Mouse (Mus musculus): Measurements from ENCODE around the gene Poldip3.

Poldip3 gene

DNA sequence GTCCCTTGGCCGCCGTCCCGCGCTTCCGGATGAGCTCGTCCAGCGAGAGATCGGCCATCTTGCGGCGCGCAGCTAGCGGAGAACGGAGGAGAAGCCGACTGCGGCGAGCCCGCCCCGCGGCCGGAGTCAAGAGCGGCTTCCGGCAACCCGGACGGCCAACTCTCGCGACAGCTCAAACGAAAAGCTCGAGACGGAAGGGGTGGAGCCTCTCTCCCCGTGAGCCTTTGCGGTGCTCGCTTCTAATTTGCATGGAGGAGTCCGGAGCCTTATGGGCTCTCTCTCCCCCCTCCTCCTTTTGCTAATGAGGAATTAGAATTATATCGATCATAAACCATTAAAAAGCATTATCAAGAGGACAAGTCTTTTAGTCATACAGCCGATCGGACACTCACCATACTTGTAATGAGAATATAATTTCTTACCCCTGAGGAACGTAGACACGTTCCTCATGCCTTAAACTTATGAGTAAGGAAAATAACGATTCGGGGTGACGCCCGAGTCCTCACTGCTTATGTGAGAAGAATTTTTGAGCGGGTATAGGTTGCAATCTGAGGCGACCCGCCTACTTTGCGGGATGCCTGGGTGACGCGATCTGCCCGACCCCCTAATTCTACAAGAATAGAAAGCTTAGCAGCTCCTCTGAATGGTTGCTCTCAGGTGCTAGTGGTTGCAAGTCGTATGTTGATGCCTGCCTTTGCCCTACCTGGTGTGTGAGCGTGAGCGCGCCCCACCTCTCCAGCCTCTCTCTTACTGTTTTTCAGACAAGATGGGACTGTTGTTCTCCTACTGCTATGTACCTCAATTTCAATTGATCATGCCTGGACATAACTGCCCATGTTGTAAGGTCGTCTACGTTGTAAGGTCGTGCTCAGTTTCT is at the start of gene Poldip3:
Poldip3 (minus strand) TSS at position 189 of the 877 bp plus-strand sequence.
- DNase-seq (ENCODE audit: extremely low read depth, low read depth, low spot score), result no peak

GRCm38 (mm10) chr15:83193413-83193812 is 44.2 kb upstream of the Poldip3 start:
- no peak for DNase-seq (ENCODE audit: extremely low read depth, low read depth, low spot score)

DNA sequence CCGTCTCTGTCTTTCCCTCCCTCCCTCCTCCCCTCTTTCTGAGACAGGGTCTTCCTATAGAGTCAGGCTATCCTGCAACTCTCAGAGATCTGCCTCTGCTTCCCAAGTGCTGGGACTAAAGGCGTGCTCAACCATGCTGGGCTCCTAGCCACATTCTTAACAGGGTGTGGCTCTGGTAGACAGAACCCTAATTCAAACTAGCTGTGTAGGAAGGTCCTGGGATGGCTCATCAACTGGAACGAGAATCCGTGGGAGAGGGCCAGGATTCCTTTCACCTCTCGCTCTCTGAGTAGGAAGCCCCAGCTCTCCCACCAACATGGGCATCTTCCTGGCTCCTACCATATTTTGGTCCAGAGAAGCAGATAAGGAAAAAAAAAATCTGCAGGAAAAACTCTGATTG is 33.2 kb upstream of the Poldip3 start:
- no peak for DNase-seq (ENCODE audit: extremely low read depth, low read depth, low spot score)

GRCm38 (mm10) chr15:83181800-83182330 is 32.7 kb upstream of the Poldip3 start:
- no peak for DNase-seq (ENCODE audit: extremely low read depth, low read depth, low spot score)

DNA sequence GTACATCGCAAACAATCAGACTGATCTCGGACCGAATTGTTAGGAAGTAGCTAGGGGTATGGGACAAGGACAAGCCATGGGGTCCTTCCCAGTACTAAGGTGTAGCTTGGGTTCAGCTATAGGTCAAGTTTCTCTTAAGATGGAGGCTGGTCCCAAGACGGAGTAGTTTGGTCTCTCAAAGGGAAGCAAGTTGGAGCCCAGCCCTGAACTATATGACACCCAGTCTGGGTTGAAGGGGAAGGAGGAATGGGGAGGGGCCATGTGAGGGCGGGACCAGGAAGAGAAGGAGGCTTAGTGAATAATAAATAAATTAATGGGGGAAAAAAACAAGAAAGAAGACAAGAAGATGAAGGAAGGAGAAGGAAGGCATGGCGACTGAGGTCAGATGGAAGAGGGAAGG is 30.8 kb upstream of the Poldip3 start:
- no peak for DNase-seq (ENCODE audit: extremely low read depth, low read depth, low spot score)

DNA sequence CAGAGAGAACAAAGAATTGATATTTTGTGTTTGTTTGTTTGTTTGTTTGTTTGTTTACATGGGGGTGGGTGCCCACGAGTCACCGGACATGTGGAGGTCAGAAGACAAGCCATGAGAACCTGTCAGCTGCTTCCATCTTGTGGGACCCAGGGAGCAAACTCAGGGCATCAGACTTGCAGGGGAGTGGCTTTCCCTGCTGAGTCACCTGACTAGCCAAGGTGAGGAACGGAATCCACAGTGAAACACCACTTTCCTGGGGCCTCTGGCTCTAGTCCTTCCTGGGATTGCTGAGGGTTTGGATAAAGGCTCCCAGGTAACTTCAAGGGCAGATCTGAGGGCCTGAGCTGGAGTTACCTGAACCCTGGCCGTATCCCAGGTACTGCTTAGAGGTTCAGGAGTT is 27.5 kb upstream of the Poldip3 start:
- DNase-seq (ENCODE audit: extremely low read depth, low read depth, low spot score), result no peak

DNA sequence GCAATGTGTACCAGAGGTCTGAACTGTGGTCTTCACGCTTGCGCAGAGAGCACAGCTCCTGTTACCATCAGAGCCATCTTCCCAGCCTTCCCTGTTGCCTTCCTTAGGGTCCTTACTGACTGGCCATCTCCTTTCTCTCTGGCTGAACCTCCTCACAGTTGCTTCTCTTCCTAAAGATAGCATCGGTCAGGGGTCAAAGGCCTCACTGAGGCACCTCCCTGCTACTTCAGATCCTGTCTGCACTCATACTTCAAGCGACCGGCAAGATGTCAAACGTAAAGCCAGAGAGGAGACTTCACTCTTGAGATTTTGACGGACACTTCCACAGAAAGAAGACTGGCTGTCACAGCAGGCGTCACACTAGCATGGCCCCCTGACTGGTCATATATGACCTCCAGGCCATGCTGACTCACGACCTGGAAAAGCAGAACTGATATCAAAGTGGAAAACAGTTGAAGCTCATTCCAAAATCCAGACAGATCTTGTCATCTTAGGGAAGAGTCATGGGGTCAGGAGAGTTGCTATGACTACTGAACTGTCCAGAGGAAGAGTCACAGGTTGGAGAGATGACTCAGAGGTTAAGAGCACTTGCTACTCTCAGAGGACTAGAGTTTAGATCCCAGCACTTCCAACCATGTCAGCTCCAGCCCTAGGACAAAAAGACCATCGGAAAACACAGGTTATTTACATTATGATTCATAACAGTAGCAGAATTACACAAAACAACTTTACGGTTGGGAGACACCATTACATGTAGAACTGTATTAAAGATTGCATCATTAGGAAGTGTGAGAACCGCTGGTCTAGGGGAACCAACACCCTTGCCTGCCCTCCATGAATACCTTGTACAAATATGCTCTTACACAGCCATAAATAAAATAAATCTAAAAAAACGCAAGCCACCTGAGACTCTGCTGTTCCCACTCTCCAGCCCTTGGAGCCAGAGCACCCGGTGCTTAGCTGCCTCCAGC is 25.0 kb upstream of the Poldip3 start:
- DNase-seq (ENCODE audit: extremely low read depth, low read depth, low spot score), result no peak

DNA sequence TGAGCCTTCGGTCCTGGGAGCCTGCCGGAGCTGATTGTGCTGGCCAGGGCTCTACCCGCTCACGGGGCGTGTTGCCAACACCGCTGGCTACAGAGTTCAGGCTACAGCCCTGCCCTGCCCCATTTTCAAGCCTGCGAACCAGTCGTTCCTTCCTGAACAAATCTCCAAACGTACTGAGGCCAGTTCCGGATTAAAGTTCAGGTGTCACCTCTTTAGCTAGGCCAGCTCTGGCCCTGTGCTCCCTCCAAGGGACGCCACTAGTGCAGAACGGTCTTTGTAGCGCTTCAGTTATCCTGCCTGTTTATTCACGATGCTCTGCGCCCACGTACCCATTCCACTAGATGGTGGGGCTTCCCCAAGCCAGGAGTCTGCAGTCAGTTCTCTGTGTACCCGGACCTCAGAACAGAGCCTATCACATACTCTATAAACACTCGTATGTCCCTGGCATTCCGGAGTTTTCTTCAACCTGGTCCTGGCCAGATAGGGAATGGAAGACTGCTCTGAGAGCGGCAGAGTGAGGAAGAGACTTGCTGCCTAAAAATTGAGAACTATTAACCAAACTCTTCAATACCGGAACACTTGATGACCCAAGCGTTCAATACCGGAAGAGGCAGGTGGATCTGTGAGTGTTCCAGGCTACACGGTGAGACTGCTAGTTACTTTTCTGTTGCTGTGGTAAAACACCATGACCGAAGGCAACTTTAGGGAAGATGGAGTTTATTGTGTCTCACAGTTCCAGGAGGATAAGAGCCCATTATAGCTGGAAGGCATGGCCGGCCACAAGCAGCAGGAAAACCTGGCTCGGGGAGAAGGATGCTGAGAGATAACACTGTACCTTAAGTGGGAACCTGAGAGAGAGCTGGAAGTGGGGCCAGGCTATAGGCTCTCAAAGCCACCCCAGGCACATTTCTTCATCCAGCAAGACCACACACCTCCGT is 23.6 kb upstream of the Poldip3 start, which contains the start of gene Cyb5r3:
Cyb5r3 (minus strand) TSS at position 101 of the 938 bp plus-strand sequence.
- DNase-seq (ENCODE audit: extremely low read depth, low read depth, low spot score), result no peak

DNA sequence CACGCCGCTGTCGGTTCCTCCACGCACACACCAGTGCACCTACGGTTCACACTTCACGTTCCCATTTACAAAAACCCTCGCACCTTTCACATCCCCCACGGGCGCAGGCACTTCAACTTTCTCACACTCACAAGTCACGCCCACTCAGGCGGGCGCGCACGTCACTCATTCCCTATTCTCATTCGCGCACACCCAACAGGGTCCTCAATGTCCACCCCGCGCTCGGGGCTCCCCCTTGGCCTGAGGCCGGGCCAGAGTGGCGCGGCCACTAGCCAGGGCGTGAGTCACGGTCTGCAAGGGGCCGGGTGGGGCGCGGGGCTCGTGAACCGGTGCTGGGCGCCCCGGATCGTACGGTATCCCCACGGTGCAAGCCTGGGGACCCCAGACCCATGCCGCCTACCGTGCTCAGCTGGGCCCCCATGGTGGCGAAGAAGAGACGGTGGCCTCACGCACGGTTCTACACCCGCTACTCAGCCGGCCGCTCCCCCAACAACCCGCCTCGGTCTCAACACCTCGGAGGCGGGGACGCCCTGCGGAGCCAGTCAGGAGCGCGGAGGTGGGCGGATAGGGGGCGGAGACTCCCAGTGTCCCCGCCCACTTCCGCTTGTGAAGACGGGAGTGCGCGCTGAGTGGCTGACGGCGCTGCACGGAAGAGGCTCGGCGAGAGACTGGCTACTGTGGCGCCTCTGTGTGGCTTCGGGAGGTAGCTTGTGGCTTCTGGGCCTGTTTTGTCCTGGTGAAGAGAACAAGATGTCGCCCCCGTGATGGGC is 22.7 kb upstream of the Poldip3 start:
- no peak for DNase-seq (ENCODE audit: extremely low read depth, low read depth, low spot score)

DNA sequence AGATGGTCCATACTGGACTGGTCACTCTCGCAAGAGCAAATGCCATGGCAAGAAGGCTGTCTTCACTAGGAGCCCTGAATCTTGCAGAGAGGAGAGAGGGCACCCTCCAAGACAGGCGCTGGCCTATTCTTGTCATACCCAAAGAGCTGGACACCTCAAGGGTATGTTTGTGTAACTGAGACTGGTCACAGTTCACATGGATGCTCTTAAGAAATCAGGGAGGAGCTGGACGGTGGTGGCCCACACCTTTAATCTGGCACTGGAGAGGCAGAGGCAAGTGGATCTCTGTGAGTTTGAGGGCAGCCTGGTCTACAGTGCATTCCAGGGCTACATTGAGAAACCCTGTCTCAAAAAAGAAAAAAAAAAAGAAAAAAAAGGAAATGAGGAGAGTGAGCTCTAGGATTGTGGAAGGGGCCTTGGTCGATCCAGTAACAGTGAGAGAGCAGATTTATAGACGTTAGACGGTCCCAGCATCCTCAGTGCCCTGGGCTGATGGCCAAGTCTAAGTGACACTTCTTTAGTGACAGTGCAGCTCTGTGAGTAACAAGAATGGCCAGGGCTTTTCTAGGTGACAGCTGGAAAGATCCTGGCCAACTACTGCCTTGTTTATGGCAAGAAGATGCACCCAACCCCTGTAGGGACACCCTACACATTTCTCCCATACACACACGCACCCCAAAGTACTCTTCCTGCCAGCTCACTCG is 21.9 kb upstream of the Poldip3 start:
- DNase-seq (ENCODE audit: extremely low read depth, low read depth, low spot score), result no peak

DNA sequence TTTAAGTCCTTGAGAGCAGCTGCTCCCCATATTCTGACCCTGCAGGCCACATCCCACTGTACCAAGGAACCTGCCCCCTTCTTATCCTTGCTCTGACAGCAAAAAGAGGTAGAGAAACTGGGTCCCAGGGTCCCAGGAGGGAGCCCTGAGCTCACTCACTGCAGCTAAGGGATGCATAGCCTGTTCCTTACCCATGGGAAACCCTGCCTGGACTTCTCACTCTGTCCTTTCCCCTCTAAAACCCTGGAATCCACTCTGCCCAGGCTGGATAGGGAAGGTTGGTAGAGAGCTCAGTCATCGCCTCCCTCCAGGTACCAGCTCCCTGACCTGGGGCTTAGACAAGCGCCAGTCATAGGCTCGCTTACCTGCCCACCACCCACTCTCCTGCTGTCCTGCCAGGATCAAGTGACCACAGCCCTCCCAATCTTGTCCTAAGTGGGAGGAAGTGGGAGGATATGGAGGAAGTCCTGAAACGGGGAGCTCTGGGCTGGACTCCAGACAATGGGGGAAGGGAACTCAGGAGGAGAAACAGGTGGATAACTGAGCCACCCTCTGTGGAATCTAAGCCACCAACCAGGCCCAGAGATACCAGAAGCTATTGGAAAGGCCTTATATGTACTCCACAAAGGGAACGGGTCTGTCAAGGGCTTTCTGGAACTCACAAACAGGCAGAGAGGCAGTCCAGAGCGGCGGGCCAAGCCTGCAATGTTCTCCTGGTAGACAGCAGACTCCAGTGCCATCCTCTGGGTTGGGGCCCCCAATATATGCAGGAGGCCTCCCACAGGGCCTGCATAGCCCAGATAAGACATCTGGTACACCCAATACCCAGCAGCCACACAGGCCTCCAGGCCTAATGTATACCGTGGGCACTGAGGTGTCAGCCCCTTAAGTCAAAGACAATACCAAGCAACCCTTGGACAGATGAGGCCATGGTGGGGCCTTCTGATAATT is 20.9 kb upstream of the Poldip3 start:
- no peak for DNase-seq (ENCODE audit: extremely low read depth, low read depth, low spot score)

DNA sequence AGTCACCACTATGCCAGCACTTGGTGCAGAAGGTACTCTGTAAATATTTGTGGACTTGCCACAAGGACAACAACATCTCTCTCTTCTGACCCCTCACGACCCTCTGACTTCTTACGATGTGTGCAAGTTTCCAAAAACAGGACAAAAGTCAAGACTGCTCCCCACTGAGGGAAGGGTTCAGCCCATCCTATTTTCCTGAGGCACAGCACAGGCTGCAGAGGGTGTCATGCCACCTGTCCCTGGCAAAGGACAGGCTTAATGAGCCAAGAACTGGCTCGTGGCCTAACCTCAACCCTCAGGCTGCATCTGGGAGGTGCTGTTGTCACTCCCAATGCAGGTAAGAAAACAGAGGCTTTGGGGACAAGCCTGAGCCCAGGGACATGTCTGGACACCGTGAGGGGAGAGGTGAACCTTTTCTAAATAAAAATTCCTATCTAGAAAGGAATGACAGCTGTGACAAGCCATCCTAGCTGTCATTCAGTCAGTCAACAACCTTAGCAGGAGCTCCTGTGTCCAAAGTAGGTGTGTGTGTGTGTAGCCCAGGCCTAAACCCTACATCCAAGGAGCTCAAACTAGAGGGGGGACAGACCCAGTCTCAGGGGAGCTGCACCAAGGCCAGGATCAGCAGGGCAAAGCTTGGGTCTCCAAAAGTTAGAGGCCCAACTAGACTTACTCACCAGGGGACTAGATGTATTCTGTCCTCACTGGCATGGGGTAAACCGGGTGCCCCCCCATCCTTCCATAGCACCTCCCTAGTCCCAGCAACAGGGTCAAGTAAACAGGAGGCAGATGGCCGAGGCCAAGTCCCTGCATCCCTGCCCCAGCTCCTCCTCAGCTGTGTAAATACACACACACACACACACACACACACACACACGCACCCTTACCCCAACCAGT is 19.9 kb upstream of the Poldip3 start:
- no peak for DNase-seq (ENCODE audit: extremely low read depth, low read depth, low spot score)

DNA sequence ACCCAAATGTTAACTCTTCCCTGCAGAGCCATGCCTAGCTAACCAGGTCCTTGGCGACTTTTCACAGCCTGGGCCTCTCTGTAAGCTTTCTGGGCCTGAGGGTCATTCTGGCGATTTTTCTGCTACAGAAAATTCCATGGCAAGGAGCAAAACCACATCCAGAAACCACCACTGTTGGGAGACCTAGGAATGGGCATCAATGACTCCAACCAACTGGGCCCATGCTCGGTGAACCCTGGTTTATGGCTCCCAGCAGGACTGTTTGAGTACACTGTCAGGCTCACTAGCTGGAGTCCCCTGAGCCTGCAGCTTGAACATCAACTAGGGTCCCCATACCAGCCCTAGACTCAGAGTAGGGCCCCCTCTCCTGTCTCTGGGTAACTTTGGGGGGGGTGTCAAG is 19.1 kb upstream of the Poldip3 start:
- DNase-seq (ENCODE audit: extremely low read depth, low read depth, low spot score), result no peak

GRCm38 (mm10) chr15:83167550-83168065 is 18.4 kb upstream of the Poldip3 start:
- DNase-seq (ENCODE audit: extremely low read depth, low read depth, low spot score), result no peak

DNA sequence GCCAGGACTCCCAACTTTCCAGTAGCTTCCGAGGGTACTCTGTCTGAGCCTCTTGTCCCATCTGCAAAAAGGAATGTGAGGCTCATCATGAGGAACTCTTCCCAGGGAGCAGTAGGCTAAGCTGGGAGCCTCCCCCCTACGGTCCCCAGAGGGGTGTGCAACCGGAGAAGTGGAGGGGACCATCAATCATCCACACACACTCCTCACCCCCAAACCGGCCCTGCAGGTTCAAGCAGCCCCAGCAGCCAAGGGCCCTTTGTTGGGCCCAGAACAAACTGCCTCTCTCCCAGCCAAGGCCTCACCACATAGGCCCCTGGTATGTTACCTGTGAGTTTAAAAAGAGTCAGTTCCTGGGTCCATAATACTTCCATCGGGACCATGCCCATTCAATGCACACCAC is 17.9 kb upstream of the Poldip3 start:
- DNase-seq (ENCODE audit: extremely low read depth, low read depth, low spot score), result no peak

DNA sequence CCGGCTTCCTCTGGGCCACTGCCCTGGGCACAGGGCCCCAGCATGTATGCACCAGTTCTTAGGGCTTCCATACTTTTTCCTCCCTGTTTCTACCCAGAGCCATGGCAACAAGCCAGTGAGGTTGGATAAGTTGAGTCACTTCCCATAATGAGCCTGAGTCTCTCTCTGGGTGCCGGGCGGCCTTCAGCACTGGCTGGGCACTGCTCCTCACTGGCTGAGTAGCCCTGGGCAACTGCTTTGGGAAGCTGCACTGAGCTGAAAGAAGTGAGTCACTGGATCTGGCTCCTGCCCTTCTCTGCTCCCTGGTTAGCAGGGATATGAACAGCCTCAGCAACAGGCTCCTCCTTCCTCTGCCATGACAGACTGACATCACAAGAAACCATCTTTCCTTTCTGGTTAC is 17.5 kb upstream of the Poldip3 start:
- no peak for DNase-seq (ENCODE audit: extremely low read depth, low read depth, low spot score)
